Mouse (Mus musculus): ENCODE measurements around the gene Olfr353. TPM values are rescaled to one million over a fixed set of nuclear protein-coding genes. Genes with fewer than 3 reads are reported as not detected.

Olfr353 gene
- polyA plus RNA-seq, 1 experiment from 2014 or later: not detected

GRCm38 (mm10) chr2:36846010-36846409, 46.7 kb downstream of the Olfr353 start, which contains the start of gene Olfr350:
Gene Olfr350, plus strand, starts transcription at chr2:36846310.
- DNase-seq (no peak), ATAC-seq (no peak)
- Histone ChIP-seq H3K9ac (replicated peaks) (no peak within 1 kb of the TSS), H3K4me3 (ENCODE audit: low read depth, low read length) (no peak within 1 kb of the TSS), H3K4me2 (ENCODE audit: low read depth, low read length) (no peak within 1 kb of the TSS), H3K27me3 (ENCODE audit: insufficient read depth, low read length) (no peaks in the 10 kb centered on the region), H3K36me3 (replicated peaks; ENCODE audit: insufficient read depth, low read length) (no peaks in the 10 kb centered on the region), H3K9me3 (ENCODE audit: low read length) (no peaks in the 10 kb centered on the region), H3K4me1 (ENCODE audit: insufficient read depth) (no peaks in the 10 kb centered on the region), H3K27ac (ENCODE audit: low read depth) (no peak within 1 kb of the TSS)
- WGBS (ENCODE audit: insufficient replicate concordance): 71% methylated on average over 1 of the region's 1 CpGs
- TF ChIP-seq CTCF (IDR thresholded peaks at IDR 0.05; ENCODE audit: low read depth): no peak

Other genes starting within 250 kb of the Olfr353 start
- not detected in 2 replicates for gene Olfr346, start 207.1 kb downstream of the Olfr353 start, polyA plus RNA-seq (2015; fragmentation: Nextera tagmentation; extraction: Ambion mirVana)
- not detected in 2 replicates for gene Olfr347, start 161.0 kb downstream of the Olfr353 start, polyA plus RNA-seq (2015; fragmentation: Nextera tagmentation; extraction: Ambion mirVana)
- not detected in 2 replicates for gene Olfr348, start 108.7 kb downstream of the Olfr353 start, polyA plus RNA-seq (2015; fragmentation: Nextera tagmentation; extraction: Ambion mirVana)
- gene Olfr50, start 102.4 kb downstream of the Olfr353 start, polyA plus RNA-seq (2015; fragmentation: Nextera tagmentation; extraction: Ambion mirVana): not detected in 2 replicates
- gene Olfr3, start 75.9 kb downstream of the Olfr353 start, polyA plus RNA-seq (2015; fragmentation: Nextera tagmentation; extraction: Ambion mirVana): not detected in 2 replicates
- gene Olfr350, start 46.6 kb downstream of the Olfr353 start, polyA plus RNA-seq (2015; fragmentation: Nextera tagmentation; extraction: Ambion mirVana): not detected in 2 replicates
- gene Olfr351, start 30.3 kb downstream of the Olfr353 start, polyA plus RNA-seq (2015; fragmentation: Nextera tagmentation; extraction: Ambion mirVana): not detected in 2 replicates
- not detected in 2 replicates for gene Olfr352, start 24.5 kb downstream of the Olfr353 start, polyA plus RNA-seq (2015; fragmentation: Nextera tagmentation; extraction: Ambion mirVana)
- gene Olfr354, start 12.7 kb upstream of the Olfr353 start, polyA plus RNA-seq (2015; fragmentation: Nextera tagmentation; extraction: Ambion mirVana): not detected in 2 replicates
- not detected in 2 replicates for gene Olfr355, start 36.0 kb upstream of the Olfr353 start, polyA plus RNA-seq (2015; fragmentation: Nextera tagmentation; extraction: Ambion mirVana)
- gene Olfr356, start 44.2 kb upstream of the Olfr353 start, polyA plus RNA-seq (2015; fragmentation: Nextera tagmentation; extraction: Ambion mirVana): not detected in 2 replicates
- gene Olfr357, start 100.9 kb upstream of the Olfr353 start, polyA plus RNA-seq (2015; fragmentation: Nextera tagmentation; extraction: Ambion mirVana): not detected in 2 replicates
- gene Olfr358, start 116.4 kb upstream of the Olfr353 start, polyA plus RNA-seq (2015; fragmentation: Nextera tagmentation; extraction: Ambion mirVana): not detected in 2 replicates
- gene Olfr360, start 172.8 kb upstream of the Olfr353 start, polyA plus RNA-seq (2015; fragmentation: Nextera tagmentation; extraction: Ambion mirVana): not detected in 2 replicates
- gene Olfr361, start 196.4 kb upstream of the Olfr353 start, polyA plus RNA-seq (2015; fragmentation: Nextera tagmentation; extraction: Ambion mirVana): not detected in 2 replicates
- gene Olfr362, start 225.0 kb upstream of the Olfr353 start, polyA plus RNA-seq (2015; fragmentation: Nextera tagmentation; extraction: Ambion mirVana): not detected in 2 replicates
- gene Olfr364-ps1, start 246.4 kb upstream of the Olfr353 start, polyA plus RNA-seq (2015; fragmentation: Nextera tagmentation; extraction: Ambion mirVana): not detected in 2 replicates